Mouse (Mus musculus): Measurements from ENCODE around the gene Aox4. TPM values are rescaled to one million over a fixed set of nuclear protein-coding genes. Genes with fewer than 3 reads are reported as not detected.
A peak's percentile ranks its signal among the peaks of the same experiment; 100 is the strongest.

The Aox4 gene
- polyA plus RNA-seq, 1 experiment from 2014 or later = 0.08 TPM

DNA sequence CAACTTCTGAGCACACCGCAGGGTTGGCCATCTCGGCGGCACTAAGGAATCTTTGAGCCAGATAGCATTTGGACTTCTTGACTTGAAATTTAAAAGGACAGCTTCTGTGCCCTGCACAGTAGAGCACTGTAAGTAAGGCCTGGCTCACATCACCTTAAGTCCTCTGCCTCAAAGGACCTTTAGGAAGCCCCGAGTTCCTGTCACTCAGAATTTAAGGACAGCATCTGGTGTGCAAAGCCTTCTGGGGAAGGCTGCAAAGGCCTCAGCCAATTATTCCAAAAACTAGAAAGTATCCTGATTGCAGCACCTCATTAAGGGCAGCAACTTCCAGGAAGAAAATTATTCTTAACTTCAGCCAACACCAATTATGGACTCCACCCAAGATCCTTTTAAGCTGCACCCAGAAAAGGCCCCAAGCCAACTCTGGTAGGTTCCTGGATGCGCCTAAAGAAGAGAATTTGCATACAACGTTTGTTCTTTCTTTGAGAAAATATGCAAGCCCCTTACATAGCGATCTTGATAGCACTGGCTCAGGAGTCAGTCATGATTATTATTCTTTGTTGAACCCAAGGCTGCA lies 5.8 kb downstream of the Aox4 start:
- no peak for ATAC-seq (replicated peaks; ENCODE audit: insufficient number of reproducible peaks, insufficient read depth, low FRiP score, low read depth)
- no peak overlapping the region for H3K4me2 ChIP-seq
- 82% methylated on average over 7 of the region's 7 CpGs for WGBS
- H3K27ac ChIP-seq = no peak overlapping the region
- no peaks in the 10 kb centered on the region for H3K36me3 ChIP-seq
- no peak overlapping the region for H3K9ac ChIP-seq
- peaks cover 12% of the 10 kb centered on the region for H3K4me1 ChIP-seq (replicated peaks)
- no peak overlapping the region for H3K4me3 ChIP-seq
- H3K9me3 ChIP-seq (replicated peaks) = no peaks in the 10 kb centered on the region
- no peaks in the 10 kb centered on the region for H3K27me3 ChIP-seq

DNA sequence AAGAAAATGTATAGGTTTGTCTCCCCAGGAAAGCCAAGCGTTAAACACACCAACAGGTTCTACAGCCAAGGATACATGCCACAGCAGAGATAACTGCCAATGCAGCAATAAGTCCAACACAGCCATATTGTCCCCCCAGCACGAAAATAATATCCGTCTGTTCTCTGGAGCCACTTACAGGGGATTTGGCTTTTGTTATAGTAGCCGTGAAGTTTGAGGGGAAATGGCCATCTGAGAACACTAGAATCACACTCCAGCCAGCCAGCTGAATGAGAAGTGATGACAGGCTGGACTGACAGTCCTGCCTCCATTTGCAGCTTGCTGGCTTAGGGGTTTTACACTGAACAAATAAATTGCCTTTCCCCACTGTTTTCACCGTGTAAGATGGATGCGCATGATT lies 10.9 kb downstream of the Aox4 start:
- no peak overlapping the region for H3K4me2 ChIP-seq
- no peak for ATAC-seq (replicated peaks; ENCODE audit: insufficient number of reproducible peaks, insufficient read depth, low FRiP score, low read depth)
- no peaks in the 10 kb centered on the region for H3K36me3 ChIP-seq
- no peaks in the 10 kb centered on the region for H3K9me3 ChIP-seq (replicated peaks)
- no peak overlapping the region for H3K9ac ChIP-seq
- H3K27me3 ChIP-seq = peaks cover 2% of the 10 kb centered on the region
- H3K27ac ChIP-seq = no peak overlapping the region
- WGBS = 40% methylated on average over 6 of the region's 6 CpGs
- peaks cover 7% of the 10 kb centered on the region for H3K4me1 ChIP-seq (replicated peaks)
- H3K4me3 ChIP-seq = no peak overlapping the region

GRCm38 (mm10) chr1:58221879-58222278 lies 11.7 kb downstream of the Aox4 start:
- no peak for ATAC-seq (replicated peaks; ENCODE audit: insufficient number of reproducible peaks, insufficient read depth, low FRiP score, low read depth)
- Histone ChIP-seq H3K9ac (no peak overlapping the region), H3K27me3 (peaks cover 2% of the 10 kb centered on the region), H3K4me2 (no peak overlapping the region), H3K27ac (no peak overlapping the region), H3K4me1 (replicated peaks) (peaks cover 7% of the 10 kb centered on the region), H3K9me3 (replicated peaks) (no peaks in the 10 kb centered on the region), H3K4me3 (no peak overlapping the region), H3K36me3 (no peaks in the 10 kb centered on the region)
- WGBS = 59% methylated on average over 5 of the region's 5 CpGs

- Histone ChIP-seq H3K9me3 (replicated peaks) (no peaks in the 10 kb centered on the region), H3K27ac (no peak overlapping the region), H3K36me3 (no peaks in the 10 kb centered on the region), H3K9ac (no peak overlapping the region), H3K4me2 (no peak overlapping the region), H3K27me3 (peaks cover 2% of the 10 kb centered on the region), H3K4me1 (replicated peaks) (no peaks in the 10 kb centered on the region), H3K4me3 (no peak overlapping the region)
- 68% methylated on average over 6 of the region's 6 CpGs for WGBS
- no peak for ATAC-seq (replicated peaks; ENCODE audit: insufficient number of reproducible peaks, insufficient read depth, low FRiP score, low read depth)
Measured at GRCm38 (mm10) chr1:58228086-58228485, 17.9 kb downstream of the Aox4 start.

GRCm38 (mm10) chr1:58228916-58229315 lies 18.7 kb downstream of the Aox4 start:
- no peaks in the 10 kb centered on the region for H3K36me3 ChIP-seq
- H3K9me3 ChIP-seq (replicated peaks) = no peaks in the 10 kb centered on the region
- peaks cover 2% of the 10 kb centered on the region for H3K27me3 ChIP-seq
- no peak for ATAC-seq (replicated peaks; ENCODE audit: insufficient number of reproducible peaks, insufficient read depth, low FRiP score, low read depth)
- no peak overlapping the region for H3K4me3 ChIP-seq
- no peaks in the 10 kb centered on the region for H3K4me1 ChIP-seq (replicated peaks)
- H3K9ac ChIP-seq = no peak overlapping the region
- no peak overlapping the region for H3K27ac ChIP-seq
- no peak overlapping the region for H3K4me2 ChIP-seq

GRCm38 (mm10) chr1:58229774-58230173 lies 19.6 kb downstream of the Aox4 start:
- no peak overlapping the region for H3K9ac ChIP-seq
- H3K4me1 ChIP-seq (replicated peaks) = no peaks in the 10 kb centered on the region
- H3K4me2 ChIP-seq = no peak overlapping the region
- H3K27ac ChIP-seq = no peak overlapping the region
- no peak overlapping the region for H3K4me3 ChIP-seq
- H3K9me3 ChIP-seq (replicated peaks) = no peaks in the 10 kb centered on the region
- no peaks in the 10 kb centered on the region for H3K36me3 ChIP-seq
- 73% methylated on average over 4 of the region's 4 CpGs for WGBS
- H3K27me3 ChIP-seq = peaks cover 2% of the 10 kb centered on the region
- no peak for ATAC-seq (replicated peaks; ENCODE audit: insufficient number of reproducible peaks, insufficient read depth, low FRiP score, low read depth)

- no peak overlapping the region for H3K4me2 ChIP-seq
- H3K4me1 ChIP-seq (replicated peaks) = no peaks in the 10 kb centered on the region
- H3K27me3 ChIP-seq = peaks cover under 1% of the 10 kb centered on the region
- no peak overlapping the region for H3K9ac ChIP-seq
- 39% methylated on average over 5 of the region's 5 CpGs for WGBS
- no peak for ATAC-seq (replicated peaks; ENCODE audit: insufficient number of reproducible peaks, insufficient read depth, low FRiP score, low read depth)
- no peaks in the 10 kb centered on the region for H3K36me3 ChIP-seq
- H3K27ac ChIP-seq = no peak overlapping the region
- no peak overlapping the region for H3K4me3 ChIP-seq
- H3K9me3 ChIP-seq (replicated peaks) = no peaks in the 10 kb centered on the region
Measured at GRCm38 (mm10) chr1:58230542-58230941, 20.3 kb downstream of the Aox4 start.

GRCm38 (mm10) chr1:58235405-58235804 lies 25.2 kb downstream of the Aox4 start:
- 53% methylated on average over 5 of the region's 5 CpGs for WGBS
- H3K4me1 ChIP-seq (replicated peaks) = peaks cover 9% of the 10 kb centered on the region
- no peak overlapping the region for H3K9ac ChIP-seq
- no peak overlapping the region for H3K4me2 ChIP-seq
- no peaks in the 10 kb centered on the region for H3K27me3 ChIP-seq
- no peak overlapping the region for H3K27ac ChIP-seq
- no peaks in the 10 kb centered on the region for H3K36me3 ChIP-seq
- no peaks in the 10 kb centered on the region for H3K9me3 ChIP-seq (replicated peaks)
- ATAC-seq (replicated peaks; ENCODE audit: insufficient number of reproducible peaks, insufficient read depth, low FRiP score, low read depth) = no peak
- no peak overlapping the region for H3K4me3 ChIP-seq

DNA sequence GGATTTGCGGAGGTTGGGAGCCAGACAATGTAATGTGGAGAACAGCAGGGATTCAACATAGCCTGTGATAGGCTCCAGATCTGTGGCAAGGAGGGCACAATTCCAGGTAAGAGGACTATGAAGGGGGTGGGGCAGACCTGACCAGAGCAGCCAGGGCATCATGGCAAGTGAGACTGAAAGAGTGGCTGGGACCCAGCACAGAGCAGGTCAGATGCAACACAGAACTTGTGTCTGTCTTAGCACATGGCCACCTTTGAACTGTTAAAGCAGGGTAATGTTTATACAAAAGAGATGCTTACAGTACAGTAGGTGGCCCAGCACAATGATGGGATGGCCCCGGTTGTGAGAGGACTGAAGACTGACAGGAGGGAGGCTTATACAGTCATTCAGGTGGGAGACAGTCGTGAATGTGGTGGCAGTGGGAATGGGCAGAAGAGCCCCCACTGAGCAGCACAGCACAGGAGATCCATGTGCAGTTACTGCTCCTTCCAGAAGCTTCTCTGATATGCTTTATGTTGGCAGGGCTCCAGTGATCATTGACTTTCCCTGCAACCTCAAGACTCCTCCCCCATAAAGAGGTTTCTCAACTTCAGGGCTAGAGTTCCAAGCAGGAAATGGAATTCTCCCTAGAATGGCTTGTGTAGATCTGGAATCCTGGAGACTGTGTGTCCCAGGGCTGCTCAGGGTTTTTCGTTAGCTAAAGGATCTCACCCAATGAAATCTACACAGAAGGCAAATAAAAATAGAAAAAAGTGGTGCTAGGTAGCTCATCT lies 27.5 kb downstream of the Aox4 start:
- H3K27ac ChIP-seq = 0 out of 2 replicates have a peak overlapping the region, but pooled peaks have one; percentile 12
- H3K4me3 ChIP-seq = no peak overlapping the region
- WGBS = 71% methylated on average over 4 of the region's 4 CpGs
- no peaks in the 10 kb centered on the region for H3K36me3 ChIP-seq
- no peaks in the 10 kb centered on the region for H3K27me3 ChIP-seq
- no peak; the same call in 1 of the 2 replicates for ATAC-seq (replicated peaks; ENCODE audit: insufficient number of reproducible peaks, insufficient read depth, low FRiP score, low read depth)
- H3K4me2 ChIP-seq = no peak overlapping the region
- no peak overlapping the region for H3K9ac ChIP-seq
- peaks cover 9% of the 10 kb centered on the region for H3K4me1 ChIP-seq (replicated peaks)
- H3K9me3 ChIP-seq (replicated peaks) = no peaks in the 10 kb centered on the region

GRCm38 (mm10) chr1:58238440-58238839 lies 28.2 kb downstream of the Aox4 start:
- Histone ChIP-seq H3K4me2 (no peak overlapping the region), H3K36me3 (no peaks in the 10 kb centered on the region), H3K4me3 (no peak overlapping the region), H3K4me1 (replicated peaks) (peaks cover 9% of the 10 kb centered on the region), H3K9me3 (replicated peaks) (no peaks in the 10 kb centered on the region), H3K27me3 (no peaks in the 10 kb centered on the region), H3K9ac (no peak overlapping the region), H3K27ac (0 out of 2 replicates have a peak overlapping the region, but pooled peaks have one; percentile 12)
- ATAC-seq (replicated peaks; ENCODE audit: insufficient number of reproducible peaks, insufficient read depth, low FRiP score, low read depth) = no peak
- 56% methylated on average over 5 of the region's 5 CpGs for WGBS

DNA sequence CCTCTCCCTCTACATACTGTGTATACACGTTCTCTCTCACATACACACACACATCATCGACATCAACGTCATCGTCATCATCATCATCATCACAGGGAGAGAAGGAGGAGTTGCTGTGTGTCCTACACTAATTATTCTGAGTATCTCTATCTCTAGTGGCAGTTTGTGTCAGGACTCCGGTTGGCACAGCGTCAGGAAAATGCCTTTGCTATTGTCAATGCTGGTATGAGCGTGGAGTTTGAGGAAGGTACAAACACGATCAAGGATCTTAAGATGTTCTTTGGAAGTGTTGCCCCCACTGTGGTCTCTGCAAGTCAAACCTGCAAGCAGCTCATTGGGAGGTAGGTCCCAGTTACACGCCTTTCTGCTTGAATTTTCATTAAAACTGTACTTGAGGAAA lies 28.8 kb downstream of the Aox4 start:
- no peaks in the 10 kb centered on the region for H3K36me3 ChIP-seq
- 85% methylated on average over 9 of the region's 9 CpGs for WGBS
- no peaks in the 10 kb centered on the region for H3K27me3 ChIP-seq
- H3K9ac ChIP-seq = no peak overlapping the region
- peaks cover 9% of the 10 kb centered on the region for H3K4me1 ChIP-seq (replicated peaks)
- no peak overlapping the region for H3K4me2 ChIP-seq
- ATAC-seq (replicated peaks; ENCODE audit: insufficient number of reproducible peaks, insufficient read depth, low FRiP score, low read depth) = no peak
- no peaks in the 10 kb centered on the region for H3K9me3 ChIP-seq (replicated peaks)
- no peak overlapping the region for H3K27ac ChIP-seq
- H3K4me3 ChIP-seq = no peak overlapping the region

DNA sequence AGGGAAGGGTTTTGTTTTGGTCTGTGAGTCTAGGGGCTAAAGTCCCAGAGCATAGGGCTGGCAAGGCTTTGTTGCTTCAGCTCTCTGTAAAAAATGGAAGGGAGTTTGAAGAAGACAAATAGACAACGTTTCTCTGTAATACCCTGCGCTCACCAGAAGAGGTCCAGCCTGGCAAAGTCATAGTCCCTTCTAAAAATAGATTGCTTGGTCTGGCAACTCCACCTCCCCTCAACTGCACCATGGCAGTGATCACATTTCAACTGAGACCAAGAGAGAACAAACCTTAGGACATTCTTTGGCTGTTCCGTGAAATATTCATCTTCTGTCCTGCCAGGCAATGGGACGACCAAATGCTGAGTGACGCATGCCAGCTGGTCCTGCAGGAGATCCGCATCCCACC lies 30.1 kb downstream of the Aox4 start:
- H3K27me3 ChIP-seq = no peaks in the 10 kb centered on the region
- ATAC-seq (replicated peaks; ENCODE audit: insufficient number of reproducible peaks, insufficient read depth, low FRiP score, low read depth) = no peak
- WGBS = 51% methylated on average over 6 of the region's 6 CpGs
- H3K36me3 ChIP-seq = no peaks in the 10 kb centered on the region
- no peak overlapping the region for H3K9ac ChIP-seq
- no peak overlapping the region for H3K4me3 ChIP-seq
- no peaks in the 10 kb centered on the region for H3K9me3 ChIP-seq (replicated peaks)
- no peak overlapping the region for H3K4me2 ChIP-seq
- no peak overlapping the region for H3K27ac ChIP-seq
- H3K4me1 ChIP-seq (replicated peaks) = peaks cover 9% of the 10 kb centered on the region
